Mouse (Mus musculus): ENCODE results near the gene Gm10230. TPM values are rescaled to one million over a fixed set of nuclear protein-coding genes. Genes with fewer than 3 reads are reported as not detected.

Gm10230 gene
- polyA plus RNA-seq (2017; shearing (Covaris generic)): not detected

DNA sequence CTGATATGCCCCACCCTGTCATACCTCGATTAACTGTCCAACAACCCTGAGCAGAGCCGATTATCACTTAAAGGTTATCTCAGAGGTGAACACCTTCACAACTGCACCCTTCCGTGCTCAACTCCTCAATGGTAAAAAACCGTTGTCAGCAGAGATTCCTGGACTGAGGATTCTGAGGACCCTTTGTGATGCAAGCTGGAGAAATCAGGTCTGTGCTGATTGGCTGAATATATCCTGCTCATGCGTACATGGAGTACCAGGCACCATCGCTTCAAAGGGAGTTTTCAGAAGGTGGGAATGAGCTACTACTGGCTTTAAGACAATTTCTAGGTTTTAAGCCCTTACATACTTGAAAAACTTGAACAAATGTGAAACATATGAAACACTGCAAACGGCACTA lies at the start of gene Gm10230:
Gm10230 (minus strand) TSS at position 101 of the 400 bp plus-strand sequence.

